19 mouse cellular contexts compared by ENCODE assay signal in the genomic region with DNA sequence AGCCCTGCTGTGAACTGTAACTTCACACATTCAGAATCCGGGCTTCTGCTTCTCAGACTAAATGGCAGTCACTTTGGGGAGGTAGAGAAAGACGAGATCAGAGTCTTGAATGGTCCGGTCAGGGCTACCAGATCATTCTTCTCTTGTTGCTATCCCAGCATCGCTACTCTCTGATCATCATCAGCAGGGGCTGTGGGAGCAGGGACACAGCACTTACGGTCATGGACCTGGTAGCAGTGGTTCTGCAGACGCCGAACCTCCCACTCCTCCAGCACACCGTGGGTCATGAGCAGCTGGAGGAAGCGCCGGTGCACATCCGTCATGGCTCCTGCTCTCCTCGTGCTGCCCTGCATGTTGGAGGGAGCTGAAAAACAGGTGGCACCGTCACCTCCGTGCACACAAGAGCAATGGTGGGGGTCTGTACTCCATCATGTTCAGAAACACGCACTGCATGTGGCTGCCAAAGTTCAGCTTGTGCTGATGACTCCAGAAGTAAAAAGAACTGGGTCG. TPM values are rescaled to one million over a fixed set of nuclear protein-coding genes. Genes with fewer than 3 reads are reported as not detected.
A peak's percentile ranks its signal among the peaks of the same experiment; 100 is the strongest.
DNase-seq lines count a peak whose midpoint lies in the region; ATAC-seq and TF ChIP-seq lines count a peak whose summit lies in the region.
"Had no signal": no experiment of that assay in that cellular context is flagged by ENCODE, and none has a peak within 500 bp of the region (broad histone marks: within the 10 kb centered on the region; RNA-seq: fewer than 3 reads in every experiment).

No protein-coding gene starts in this region.

- peak; percentile 64 for DNase-seq in CD4-positive, CD25-positive, alpha-beta regulatory T cell, adult 2 months (ENCODE audit: low read depth, low spot score)
- peak; percentile 61 for DNase-seq in A20 (ENCODE audit: low read depth, low spot score)
- DNase-seq in thymus, postnatal 14 days = peak; percentile 44
- no peak for DNase-seq in heart, adult 2 months
- DNase-seq: adrenal gland, adult 8-10 months; adrenal gland, postnatal 36 days; cerebellum, adult 18-20 months; cerebellum, adult 9-11 months; cerebellum, postnatal 36 days; forebrain, postnatal 0 days; gastrocnemius, postnatal 14 days had no signal

- no peak overlapping the region for H3K9ac ChIP-seq in heart, adult 2 months (ENCODE audit: low read depth, low read length)
- H3K9ac ChIP-seq: forebrain, embryonic 13.5 days; forebrain, postnatal 0 days; heart, embryonic 12.5 days; hindbrain, embryonic 14.5 days had no signal

- TF ChIP-seq EP300 in heart, adult 2 months (IDR thresholded peaks at IDR 0.05; ENCODE audit: insufficient read depth, low read depth, low read length) = no peak

- no peak for TF ChIP-seq CTCF in heart, adult 2 months (IDR thresholded peaks at IDR 0.05)

- H3K4me3 ChIP-seq in megakaryocyte, embryonic 14.5 days (replicated peaks) = peak overlapping the region; percentile 25
- H3K4me3 ChIP-seq in heart, adult 2 months = no peak overlapping the region
- H3K4me3 ChIP-seq: embryonic facial prominence, embryonic 10.5 days; forebrain, embryonic 13.5 days; heart, embryonic 12.5 days; hindbrain, embryonic 10.5 days had no signal

- H3K4me1 ChIP-seq in megakaryocyte, embryonic 14.5 days = peaks cover 48% of the 10 kb centered on the region
- H3K4me1 ChIP-seq in heart, adult 2 months (ENCODE audit: control insufficient read depth, insufficient read depth, low read length) = peaks cover 6% of the 10 kb centered on the region

- H3K36me3 ChIP-seq in megakaryocyte, embryonic 14.5 days (replicated peaks; ENCODE audit: low read length) = peaks cover 57% of the 10 kb centered on the region
- no peaks in the 10 kb centered on the region; the same call in 1 of the 2 replicates for H3K36me3 ChIP-seq in heart, adult 2 months (ENCODE audit: control insufficient read depth, insufficient read depth, low read length)

- H3K9me3 ChIP-seq in megakaryocyte, embryonic 14.5 days = no peaks in the 10 kb centered on the region
- H3K9me3 ChIP-seq: embryonic facial prominence, embryonic 10.5 days; forebrain, embryonic 13.5 days; heart, embryonic 12.5 days; hindbrain, embryonic 10.5 days had no signal

- no peak for ATAC-seq in CD4-positive, CD25-positive, alpha-beta regulatory T cell, adult 4 months
- ATAC-seq in megakaryocyte, adult 5-6 weeks (ENCODE audit: poor library complexity, severe bottlenecking) = no peak
- ATAC-seq: forebrain, embryonic 13.5 days; forebrain, postnatal 0 days had no signal

- 94% methylated on average over 16 of the region's 16 CpGs for WGBS in heart, adult 2 months

- no peak overlapping the region for H3K27ac ChIP-seq in heart, adult 2 months
- H3K27ac ChIP-seq: embryonic facial prominence, embryonic 10.5 days; forebrain, embryonic 13.5 days; hindbrain, embryonic 10.5 days; hindbrain, embryonic 14.5 days had no signal

- no peaks in the 10 kb centered on the region for H3K27me3 ChIP-seq in megakaryocyte, embryonic 14.5 days (replicated peaks)
- no peaks in the 10 kb centered on the region for H3K27me3 ChIP-seq in heart, adult 2 months (ENCODE audit: control insufficient read depth, insufficient read depth, low read length)
- H3K27me3 ChIP-seq: forebrain, embryonic 13.5 days; heart, embryonic 12.5 days had no signal

- no peaks in the 10 kb centered on the region for H3K79me2 ChIP-seq in heart, adult 2 months (replicated peaks; ENCODE audit: control insufficient read depth, insufficient read depth, low read length)

- intact Hi-C loops in heart, adult 2 months (cut with DNase I) = no loop called here

- no peak for TF ChIP-seq POLR2A in heart, adult 2 months (IDR thresholded peaks at IDR 0.05; ENCODE audit: insufficient read depth, low read depth, low read length)

RNA-seq across cellular contexts. Expression of gene Nsmce1, which starts 5.2 kb away (rescaled TPM):
- 100 to 1,000 TPM; 116 to 118 TPM for polyA plus RNA-seq in CD4-positive, CD25-positive, alpha-beta regulatory T cell, adult 4 months (2017; shearing (Covaris generic))
- polyA plus RNA-seq in megakaryocyte, embryonic 14.5 days (2012; ENCODE audit: insufficient read depth, low replicate concordance) = 6.5 and 12.8 TPM in 2 replicates
- total RNA-seq in megakaryocyte, adult 5-6 weeks (2015) = 62.5 and 74.2 TPM in 2 replicates
- total RNA-seq in megakaryocyte, adult 5-6 weeks (2017) = 73.6 and 73.8 TPM in 2 replicates
- total RNA-seq in heart, adult 2 months (2021) = 10 to 100 TPM; 25.6 to 33.1 TPM
- 41.9 and 66.5 TPM in 2 replicates for polyA plus RNA-seq in heart, adult 2 months (2012; rRNA removed)

RNA-seq across cellular contexts. Expression of gene Kdm8, which starts 41.7 kb away (rescaled TPM):
- polyA plus RNA-seq in CD4-positive, CD25-positive, alpha-beta regulatory T cell, adult 4 months (2017; shearing (Covaris generic)) = 10 to 100 TPM in 1 of 2 experiments, 1 to 10 TPM in 1; 4.5 to 10.9 TPM
- polyA plus RNA-seq in megakaryocyte, embryonic 14.5 days (2012; ENCODE audit: insufficient read depth, low replicate concordance) = 0.54 and 2.6 TPM in 2 replicates
- total RNA-seq in megakaryocyte, adult 5-6 weeks (2015) = 2.0 and 2.9 TPM in 2 replicates
- 2.8 and 6.5 TPM in 2 replicates for total RNA-seq in megakaryocyte, adult 5-6 weeks (2017)
- total RNA-seq in heart, adult 2 months (2021) = 1 to 10 TPM; 3.0 to 4.4 TPM
- polyA plus RNA-seq in heart, adult 2 months (2012; rRNA removed) = 4.6 and 5.2 TPM in 2 replicates

Comparison
In these comparisons a context has a peak if more than half of its experiments do, and no peak if none do; other contexts are left out.
1. DNase-seq: peak in CD4-positive, CD25-positive, alpha-beta regulatory T cell, adult 2 months (single experiment), A20 (single experiment) and thymus, postnatal 14 days (single experiment); none in heart, adult 2 months (0 of 2).